ENCODE assay signal across 9 mouse cellular contexts in genomic region chr5:140389647-140390046, GRCm38 (mm10). TPM values are rescaled to one million over a fixed set of nuclear protein-coding genes. Genes with fewer than 3 reads are reported as not detected.
DNase-seq lines count a peak whose midpoint lies in the region; ATAC-seq and TF ChIP-seq lines count a peak whose summit lies in the region.
"Had no signal": no experiment of that assay in that cellular context is flagged by ENCODE, and none has a peak within 500 bp of the region (broad histone marks: within the 10 kb centered on the region; RNA-seq: fewer than 3 reads in every experiment).

No protein-coding gene starts in this region.

- 0 out of 2 replicates have a peak overlapping the region, but pooled peaks have one; percentile 12 for H3K9ac ChIP-seq in heart, embryonic 12.5 days
- H3K9ac ChIP-seq in ES-Bruce4 (ENCODE audit: low read depth, poor library complexity, severe bottlenecking) = no peak overlapping the region

- no peak for DNase-seq in heart, postnatal 10 days
- DNase-seq in hindbrain, embryonic 10.5 days (ENCODE audit: low spot score) = no peak
- no peak for DNase-seq in midbrain, embryonic 10.5 days (ENCODE audit: low spot score)
- DNase-seq in left cerebral cortex, postnatal 10 days (ENCODE audit: extremely low spot score in 1 of 2, low spot score in 2 of 2) = no peak
- no peak for DNase-seq in left cerebral cortex, postnatal 25 days (ENCODE audit: low spot score in 2 of 2)
- DNase-seq in cerebellum, postnatal 36 days = no peak

- H3K36me3 ChIP-seq in heart, embryonic 12.5 days = no peaks in the 10 kb centered on the region
- H3K36me3 ChIP-seq in ES-Bruce4 (ENCODE audit: control insufficient read depth, insufficient read depth, low read length, poor library complexity, severe bottlenecking) = no peaks in the 10 kb centered on the region
- H3K36me3 ChIP-seq in hindbrain, embryonic 10.5 days = no peaks in the 10 kb centered on the region
- H3K36me3 ChIP-seq in midbrain, embryonic 10.5 days = no peaks in the 10 kb centered on the region

- H3K27ac ChIP-seq in heart, embryonic 12.5 days (ENCODE audit: poor library complexity, severe bottlenecking) = no peak overlapping the region
- H3K27ac ChIP-seq in ES-Bruce4 (ENCODE audit: insufficient read depth, low read length) = no peak overlapping the region
- H3K27ac ChIP-seq in hindbrain, embryonic 10.5 days = peak overlapping the region; percentile 88
- H3K27ac ChIP-seq in midbrain, embryonic 10.5 days (replicated peaks) = peak overlapping the region; percentile 84

- H3K4me3 ChIP-seq in heart, embryonic 12.5 days = peak overlapping the region; percentile 80
- peak overlapping the region; percentile 60 for H3K4me3 ChIP-seq in ES-Bruce4 (ENCODE audit: low read depth, low read length)
- H3K4me3 ChIP-seq in hindbrain, embryonic 10.5 days = peak overlapping the region; percentile 81
- peak overlapping the region; percentile 75 for H3K4me3 ChIP-seq in midbrain, embryonic 10.5 days

- H3K4me2 ChIP-seq in heart, embryonic 12.5 days = peak overlapping the region; percentile 93

- peaks cover 14% of the 10 kb centered on the region for H3K4me1 ChIP-seq in heart, embryonic 12.5 days (replicated peaks)
- H3K4me1 ChIP-seq in ES-Bruce4 (ENCODE audit: control insufficient read depth, insufficient read depth, low read length) = no peaks in the 10 kb centered on the region
- peaks cover 30% of the 10 kb centered on the region for H3K4me1 ChIP-seq in hindbrain, embryonic 10.5 days (replicated peaks)
- peaks cover 29% of the 10 kb centered on the region for H3K4me1 ChIP-seq in midbrain, embryonic 10.5 days

- no peak for ATAC-seq in heart, embryonic 12.5 days (ENCODE audit: insufficient number of reproducible peaks, low FRiP score)

- 61% methylated on average over 3 of the region's 3 CpGs for WGBS in heart, embryonic 12.5 days
- 57% methylated on average over 3 of the region's 3 CpGs for WGBS in hindbrain, embryonic 10.5 days
- WGBS in midbrain, embryonic 10.5 days = 61% methylated on average over 3 of the region's 3 CpGs

- TF ChIP-seq EP300 in ES-Bruce4 (IDR thresholded peaks at IDR 0.05; ENCODE audit: insufficient read depth, low read depth, low read length) = no peak

- H3K27me3 ChIP-seq in heart, embryonic 12.5 days (replicated peaks) = 0 out of 2 replicates have a peak, but pooled peaks cover 4% of the 10 kb centered on the region
- H3K27me3 ChIP-seq in ES-Bruce4 (ENCODE audit: control insufficient read depth, insufficient read depth, low read length, poor library complexity, severe bottlenecking) = no peaks in the 10 kb centered on the region
- H3K27me3 ChIP-seq in hindbrain, embryonic 10.5 days (ENCODE audit: insufficient read depth, poor library complexity, severe bottlenecking) = peaks cover 5% of the 10 kb centered on the region
- peaks cover 6% of the 10 kb centered on the region for H3K27me3 ChIP-seq in midbrain, embryonic 10.5 days (ENCODE audit: low read depth, poor library complexity, severe bottlenecking)

- no peak for TF ChIP-seq CTCF in ES-Bruce4 (IDR thresholded peaks at IDR 0.05; ENCODE audit: low read depth, low read length)

- no peak for TF ChIP-seq POLR2A in ES-Bruce4 (IDR thresholded peaks at IDR 0.05; ENCODE audit: insufficient read depth, low read length)

- no peaks in the 10 kb centered on the region for H3K9me3 ChIP-seq in heart, embryonic 12.5 days (replicated peaks)
- no peaks in the 10 kb centered on the region for H3K9me3 ChIP-seq in ES-Bruce4 (replicated peaks; ENCODE audit: control insufficient read depth, insufficient read depth, low read length, poor library complexity, severe bottlenecking)
- no peaks in the 10 kb centered on the region for H3K9me3 ChIP-seq in hindbrain, embryonic 10.5 days
- no peaks in the 10 kb centered on the region for H3K9me3 ChIP-seq in midbrain, embryonic 10.5 days (replicated peaks)

- intact Hi-C loops in heart, postnatal 10 days (cut with DNase I) = no loop called here
- intact Hi-C loops in left cerebral cortex, postnatal 10 days (cut with DNase I) = loop anchor here (5.0 kb wide), 1 partner anchor 52 kb away; no protein-coding TSS in a partner anchor
- intact Hi-C loops in left cerebral cortex, postnatal 25 days (cut with DNase I) = no loop called here

RNA-seq across cellular contexts. Expression of gene Snx8, which starts 0.6 kb away (rescaled TPM):
- 15.2 and 16.5 TPM in 2 replicates for polyA plus RNA-seq in heart, embryonic 12.5 days (2016; fragmentation: Nextera tagmentation; extraction: Ambion mirVana)
- total RNA-seq in heart, postnatal 10 days (2021) = 10 to 100 TPM; 17.0 to 18.2 TPM
- polyA plus RNA-seq in ES-Bruce4 (2011; ENCODE audit: insufficient read depth, insufficient read length, low read depth, missing spikeins) = 24.8 and 26.1 TPM in 2 replicates
- 24.5 and 25.5 TPM in 2 replicates for polyA plus RNA-seq in hindbrain, embryonic 10.5 days (2016; fragmentation: Nextera tagmentation; extraction: Ambion mirVana)
- polyA plus RNA-seq in midbrain, embryonic 10.5 days (2016; fragmentation: Nextera tagmentation; extraction: Ambion mirVana) = 24.4 and 24.5 TPM in 2 replicates
- 10 to 100 TPM; 22.3 to 24.5 TPM for total RNA-seq in left cerebral cortex, postnatal 10 days (2021)
- 10 to 100 TPM; 13.2 to 13.5 TPM for total RNA-seq in left cerebral cortex, postnatal 25 days (2021)

RNA-seq across cellular contexts. Expression of gene Eif3b, which starts 29.5 kb away (rescaled TPM):
- polyA plus RNA-seq in heart, embryonic 12.5 days (2016; fragmentation: Nextera tagmentation; extraction: Ambion mirVana) = 128 and 138 TPM in 2 replicates
- 100 to 1,000 TPM; 101 to 105 TPM for total RNA-seq in heart, postnatal 10 days (2021)
- 250 and 283 TPM in 2 replicates for polyA plus RNA-seq in ES-Bruce4 (2011; ENCODE audit: insufficient read depth, insufficient read length, low read depth, missing spikeins)
- polyA plus RNA-seq in hindbrain, embryonic 10.5 days (2016; fragmentation: Nextera tagmentation; extraction: Ambion mirVana) = 166 and 167 TPM in 2 replicates
- polyA plus RNA-seq in midbrain, embryonic 10.5 days (2016; fragmentation: Nextera tagmentation; extraction: Ambion mirVana) = 145 and 153 TPM in 2 replicates
- total RNA-seq in left cerebral cortex, postnatal 10 days (2021) = 100 to 1,000 TPM; 120 TPM
- 10 to 100 TPM; 92.8 to 92.9 TPM for total RNA-seq in left cerebral cortex, postnatal 25 days (2021)

RNA-seq across cellular contexts. Expression of gene Gm4869, which starts 55.8 kb away (rescaled TPM):
- polyA plus RNA-seq in heart, embryonic 12.5 days (2016; fragmentation: Nextera tagmentation; extraction: Ambion mirVana) = 0.06 TPM in 1 of 2 replicates, not detected in the other
- not detected for total RNA-seq in heart, postnatal 10 days (2021)
- 0.19 and 0.30 TPM in 2 replicates for polyA plus RNA-seq in ES-Bruce4 (2011; ENCODE audit: insufficient read depth, insufficient read length, low read depth, missing spikeins)
- not detected in 2 replicates for polyA plus RNA-seq in hindbrain, embryonic 10.5 days (2016; fragmentation: Nextera tagmentation; extraction: Ambion mirVana)
- not detected in 2 replicates for polyA plus RNA-seq in midbrain, embryonic 10.5 days (2016; fragmentation: Nextera tagmentation; extraction: Ambion mirVana)
- not detected for total RNA-seq in left cerebral cortex, postnatal 10 days (2021)
- not detected for total RNA-seq in left cerebral cortex, postnatal 25 days (2021)
- total RNA-seq: common myeloid progenitor, adult 5-6 weeks had no signal

RNA-seq across cellular contexts. Expression of gene Mrm2, which starts 57.9 kb away (rescaled TPM):
- polyA plus RNA-seq in heart, embryonic 12.5 days (2016; fragmentation: Nextera tagmentation; extraction: Ambion mirVana) = 12.8 and 15.2 TPM in 2 replicates
- total RNA-seq in heart, postnatal 10 days (2021) = 10 to 100 TPM in 1 of 2 experiments, 1 to 10 TPM in 1; 8.4 to 11.6 TPM
- 5.6 and 8.8 TPM in 2 replicates for polyA plus RNA-seq in ES-Bruce4 (2011; ENCODE audit: insufficient read depth, insufficient read length, low read depth, missing spikeins)
- 21.5 and 21.7 TPM in 2 replicates for polyA plus RNA-seq in hindbrain, embryonic 10.5 days (2016; fragmentation: Nextera tagmentation; extraction: Ambion mirVana)
- polyA plus RNA-seq in midbrain, embryonic 10.5 days (2016; fragmentation: Nextera tagmentation; extraction: Ambion mirVana) = 21.9 and 23.0 TPM in 2 replicates
- total RNA-seq in left cerebral cortex, postnatal 10 days (2021) = 10 to 100 TPM in 1 of 2 experiments, 1 to 10 TPM in 1; 9.6 to 10.2 TPM
- total RNA-seq in left cerebral cortex, postnatal 25 days (2021) = 10 to 100 TPM in 1 of 2 experiments, 1 to 10 TPM in 1; 9.5 to 10.7 TPM

Comparison
In these comparisons a context has a peak if more than half of its experiments do, and no peak if none do; other contexts are left out.
1. H3K27ac ChIP-seq: peak in hindbrain, embryonic 10.5 days (single experiment) and midbrain, embryonic 10.5 days (single experiment); none in heart, embryonic 12.5 days (single experiment) and ES-Bruce4 (single experiment).
2. Peak in every context shown above with its lines, with median percentiles within 50 percentile points of each other: H3K4me3 ChIP-seq.